Mouse (Mus musculus): ENCODE results near the gene Inpp5b. TPM values are rescaled to one million over a fixed set of nuclear protein-coding genes. Genes with fewer than 3 reads are reported as not detected.

The Inpp5b gene
- polyA plus RNA-seq, 1 experiment from 2014 or later, result 15.6 TPM

- ChIA-PET CTCF (interaction anchor here (0.8 kb wide), 1 partner anchor 9 kb away, joined by 3 read pairs; no protein-coding TSS in a partner anchor), POLR2A (interaction anchor here (0.7 kb wide), 1 partner anchor 1229 kb away, joined by 4 read pairs; no protein-coding TSS in a partner anchor)
- H3K27me3 ChIP-seq, result no peaks in the 10 kb centered on the region
- in situ Hi-C loops (cut with MboI; ENCODE audit: low pct_unique_long_range_greater_than_20kb), result no loop called here
- no peak for ATAC-seq
- TF ChIP-seq CTCF (IDR thresholded peaks at IDR 0.05), result no peak
- no peak for DNase-seq (ENCODE audit: low read depth, low spot score)
Observed at GRCm38 (mm10) chr4:124746577-124746976, 4.9 kb downstream of the Inpp5b start.

GRCm38 (mm10) chr4:124747851-124748250, 6.2 kb downstream of the Inpp5b start:
- DNase-seq (ENCODE audit: low read depth, low spot score) (no peak), ATAC-seq (no peak)
- POLR2A ChIA-PET, result no interaction called here
- no peaks in the 10 kb centered on the region for H3K27me3 ChIP-seq
- CTCF ChIA-PET, result no interaction called here
- in situ Hi-C loops (cut with MboI; ENCODE audit: low pct_unique_long_range_greater_than_20kb), result no loop called here
- no peak for TF ChIP-seq CTCF (IDR thresholded peaks at IDR 0.05)

GRCm38 (mm10) chr4:124751300-124752250, 9.9 kb downstream of the Inpp5b start:
- in situ Hi-C loops (cut with MboI; ENCODE audit: low pct_unique_long_range_greater_than_20kb), result no loop called here
- POLR2A ChIA-PET, result interaction anchor here (1.2 kb wide), 1 partner anchor 17 kb away, joined by 3 read pairs; no protein-coding TSS in a partner anchor
- peak; percentile 65 for DNase-seq (ENCODE audit: low read depth, low spot score)
- CTCF ChIA-PET, result no interaction called here
- TF ChIP-seq CTCF (IDR thresholded peaks at IDR 0.05), result no peak
- no peaks in the 10 kb centered on the region for H3K27me3 ChIP-seq
- ATAC-seq, result peak; percentile 99

- TF ChIP-seq CTCF (IDR thresholded peaks at IDR 0.05), result no peak
- ATAC-seq (no peak), DNase-seq (ENCODE audit: low read depth, low spot score) (no peak)
- in situ Hi-C loops (cut with MboI; ENCODE audit: low pct_unique_long_range_greater_than_20kb), result no loop called here
- no peaks in the 10 kb centered on the region for H3K27me3 ChIP-seq
- ChIA-PET POLR2A (no interaction called here), CTCF (no interaction called here)
Observed at GRCm38 (mm10) chr4:124752281-124753199, 10.9 kb downstream of the Inpp5b start.

- in situ Hi-C loops (cut with MboI; ENCODE audit: low pct_unique_long_range_greater_than_20kb), result no loop called here
- ChIA-PET CTCF (interaction anchor here (1.2 kb wide), 1 partner anchor 10 kb away, joined by 3 read pairs; no protein-coding TSS in a partner anchor), POLR2A (no interaction called here)
- TF ChIP-seq CTCF (IDR thresholded peaks at IDR 0.05), result no peak
- DNase-seq (ENCODE audit: low read depth, low spot score) (no peak), ATAC-seq (no peak)
- H3K27me3 ChIP-seq, result no peaks in the 10 kb centered on the region
Observed at GRCm38 (mm10) chr4:124755526-124755925, 13.9 kb downstream of the Inpp5b start.

GRCm38 (mm10) chr4:124759305-124759811, 17.7 kb downstream of the Inpp5b start:
- ChIA-PET POLR2A (no interaction called here), CTCF (interaction anchor here (1.1 kb wide), 1 partner anchor 19 kb away, joined by 3 read pairs; no protein-coding TSS in a partner anchor)
- in situ Hi-C loops (cut with MboI; ENCODE audit: low pct_unique_long_range_greater_than_20kb), result no loop called here
- DNase-seq (ENCODE audit: low read depth, low spot score) (no peak), ATAC-seq (no peak)
- TF ChIP-seq CTCF (IDR thresholded peaks at IDR 0.05), result no peak
- H3K27me3 ChIP-seq, result no peaks in the 10 kb centered on the region

GRCm38 (mm10) chr4:124761201-124761600, 19.6 kb downstream of the Inpp5b start:
- no peaks in the 10 kb centered on the region for H3K27me3 ChIP-seq
- TF ChIP-seq CTCF (IDR thresholded peaks at IDR 0.05), result no peak
- no peak for ATAC-seq
- CTCF ChIA-PET, result no interaction called here
- in situ Hi-C loops (cut with MboI; ENCODE audit: low pct_unique_long_range_greater_than_20kb), result no loop called here
- no peak for DNase-seq (ENCODE audit: low read depth, low spot score)
- POLR2A ChIA-PET, result no interaction called here

GRCm38 (mm10) chr4:124762858-124763452, 21.3 kb downstream of the Inpp5b start:
- DNase-seq (ENCODE audit: low read depth, low spot score) (no peak), ATAC-seq (no peak)
- no peak for TF ChIP-seq CTCF (IDR thresholded peaks at IDR 0.05)
- in situ Hi-C loops (cut with MboI; ENCODE audit: low pct_unique_long_range_greater_than_20kb), result no loop called here
- H3K27me3 ChIP-seq, result no peaks in the 10 kb centered on the region
- ChIA-PET CTCF (no interaction called here), POLR2A (no interaction called here)

- DNase-seq (ENCODE audit: low read depth, low spot score) (no peak), ATAC-seq (no peak)
- no peaks in the 10 kb centered on the region for H3K27me3 ChIP-seq
- TF ChIP-seq CTCF (IDR thresholded peaks at IDR 0.05), result no peak
- in situ Hi-C loops (cut with MboI; ENCODE audit: low pct_unique_long_range_greater_than_20kb), result no loop called here
- CTCF ChIA-PET, result interaction anchor here (1.3 kb wide), 1 partner anchor 11 kb away, joined by 3 read pairs; no protein-coding TSS in a partner anchor
- POLR2A ChIA-PET, result no interaction called here
Observed at GRCm38 (mm10) chr4:124765802-124766565, 24.3 kb downstream of the Inpp5b start.
